Mouse (Mus musculus) kidney, adult 2 months (tissue): Measurements from ENCODE around the gene Tmem44.

Source experiments
- CTCF ChIP-seq: fragments of 200-500 bp; conservative IDR thresholded peaks from 2 replicates; pipeline ENCODE4 v1.5.1; 2011; ENCODE audit warnings: low read depth, mild to moderate bottlenecking, control low read depth, low read length, moderate library complexity, mixed read lengths; ENCODE audit not compliant: insufficient read depth, insufficient read length
- POLR2A ChIP-seq: fragments of 200-500 bp; IDR thresholded peaks from one replicate; pipeline ENCODE4 v1.6.1; 2011; ENCODE audit warnings: low read depth, low read length, control low read depth

DNA sequence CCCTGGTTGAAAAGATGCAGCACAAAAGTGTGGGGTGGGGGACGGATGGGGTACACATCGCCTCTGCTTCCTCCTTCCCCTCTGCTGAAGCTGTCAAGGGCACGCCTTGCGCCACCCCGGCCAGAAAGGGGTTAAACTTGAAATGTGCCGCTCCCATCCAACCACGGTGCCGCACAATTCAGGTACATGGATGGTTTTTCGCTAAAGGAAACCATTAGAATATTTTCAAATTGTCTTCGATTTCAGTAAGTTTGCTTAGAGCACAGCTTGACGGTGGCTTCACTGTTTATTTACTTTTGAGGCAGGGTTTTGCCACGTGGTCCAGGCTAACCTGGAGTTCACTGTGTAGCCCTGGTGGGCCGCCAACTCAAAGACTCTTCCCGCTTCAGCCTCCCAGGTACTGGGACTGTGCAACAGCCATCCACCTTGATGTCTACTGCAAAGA, at the start of gene Tmem44:
- TF ChIP-seq POLR2A (no peak), CTCF (no peak)
